Mouse (Mus musculus) kidney, postnatal 0 days (tissue): ENCODE results near the gene Cdk5rap2. TPM values are rescaled to one million over a fixed set of nuclear protein-coding genes. Genes with fewer than 3 reads are reported as not detected.

ENCODE experiments used
- ATAC-seq: fragments of 200-750 bp; cut with Nextera tagmentation; replicated peaks from 2 replicates; pipeline ENCODE4 v1.8.0; 2017; ENCODE audit warnings: low read depth, moderate number of reproducible peaks, moderate TSS enrichment, moderate library complexity; ENCODE audit not compliant: low FRiP score
- DNase-seq: peaks from one replicate; pipeline ENCODE4 v3.0.0-alpha.2; 2016; ENCODE audit warnings: low spot score
- H3K27ac ChIP-seq: fragments of 300-500 bp; sonication (generic); 2 replicates; pipeline ENCODE4 v1.5.1; 2014; ENCODE audit warnings: mild to moderate bottlenecking
- H3K27me3 ChIP-seq: fragments of 300-500 bp; sonication (generic); 2 replicates; pipeline ENCODE4 v1.6.1; 2014; ENCODE audit warnings: low read length, mixed read lengths; ENCODE audit not compliant: insufficient read depth
- H3K36me3 ChIP-seq: fragments of 300-500 bp; sonication (generic); 2 replicates; pipeline ENCODE4 v1.6.1; 2014; ENCODE audit warnings: low read length, mixed read lengths; ENCODE audit not compliant: insufficient read depth
- H3K4me1 ChIP-seq: fragments of 300-500 bp; sonication (generic); replicated peaks from 2 replicates; pipeline ENCODE4 v1.6.1; 2014; ENCODE audit warnings: antibody characterized with exemption, low read length, mixed read lengths; ENCODE audit not compliant: insufficient read depth
- H3K4me2 ChIP-seq: fragments of 300-500 bp; sonication (generic); 2 replicates; pipeline ENCODE4 v1.6.1; 2014; ENCODE audit warnings: mild to moderate bottlenecking, low read length, moderate library complexity, mixed read lengths
- H3K4me3 ChIP-seq: fragments of 300-500 bp; sonication (generic); replicated peaks from 2 replicates; pipeline ENCODE4 v1.5.1; 2014; ENCODE audit warnings: low read depth, low read length
- H3K9ac ChIP-seq: fragments of 300-500 bp; sonication (generic); 2 replicates; pipeline ENCODE4 v1.6.1; 2014; ENCODE audit warnings: low read depth, low read length
- H3K9me3 ChIP-seq: fragments of 300-500 bp; sonication (generic); replicated peaks from 2 replicates; pipeline ENCODE4 v1.6.1; 2016; ENCODE audit warnings: low read length, inconsistent platforms, mixed read lengths
- CTCF ChIP-seq: IDR thresholded peaks from 2 replicates; pipeline ENCODE4 v1.5.1; 2016; ENCODE audit warnings: antibody characterized with exemption, low read depth, mild to moderate bottlenecking, moderate library complexity
- WGBS: fragments of 180-500 bp; shearing (Covaris S2); extraction: QIAGEN DNeasy Blood & Tissue Kit; methylation state at CpG from one replicate; pipeline ENCODE4 v1.1.7; 2014; 5-methylcytosine and 5-hydroxymethylcytosine counted together
- polyA plus RNA-seq: library from polyadenylated mRNA; unstranded; fragments of >200 nt; fragmentation: Nextera tagmentation; extraction: Ambion mirVana; gene quantifications from 2 replicates; pipeline ENCODE4 v1.2.1, GENCODE M21; 2015

The Cdk5rap2 gene
- polyA plus RNA-seq, 1 experiment from 2014 or later = 8.9 TPM

DNA sequence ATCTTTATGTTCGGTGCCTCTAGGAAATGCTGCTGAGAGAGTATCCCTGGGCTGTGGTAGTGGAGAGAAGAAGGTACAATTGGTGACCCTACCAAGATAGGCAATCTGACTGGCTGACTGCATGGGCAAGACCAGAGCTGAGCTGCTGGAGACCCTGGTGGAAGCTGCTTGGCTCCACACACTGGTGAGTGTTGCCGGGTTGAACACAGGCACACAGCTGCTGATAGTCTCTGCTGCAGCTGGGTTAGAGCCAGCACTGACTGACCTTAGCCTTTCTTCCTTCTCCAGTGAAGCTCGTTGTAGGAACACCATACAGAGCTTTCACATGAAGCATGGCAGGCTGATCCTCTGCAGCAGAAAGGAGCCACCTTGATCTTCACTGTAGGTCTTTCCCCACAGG lies 182.6 kb downstream of the Cdk5rap2 start:
- ATAC-seq (no peak), DNase-seq (no peak)
- no peak overlapping the region for H3K4me3 ChIP-seq
- H3K4me1 ChIP-seq = no peaks in the 10 kb centered on the region
- H3K9me3 ChIP-seq = no peaks in the 10 kb centered on the region
- no peak overlapping the region for H3K9ac ChIP-seq
- H3K27ac ChIP-seq = no peak overlapping the region
- no peaks in the 10 kb centered on the region for H3K27me3 ChIP-seq
- 74% methylated on average over 3 of the region's 3 CpGs for whole genome bisulfite sequencing
- H3K36me3 ChIP-seq = peaks cover 19% of the 10 kb centered on the region; the same call in 1 of the 2 replicates
- no peak for TF ChIP-seq CTCF
- no peak overlapping the region for H3K4me2 ChIP-seq

DNA sequence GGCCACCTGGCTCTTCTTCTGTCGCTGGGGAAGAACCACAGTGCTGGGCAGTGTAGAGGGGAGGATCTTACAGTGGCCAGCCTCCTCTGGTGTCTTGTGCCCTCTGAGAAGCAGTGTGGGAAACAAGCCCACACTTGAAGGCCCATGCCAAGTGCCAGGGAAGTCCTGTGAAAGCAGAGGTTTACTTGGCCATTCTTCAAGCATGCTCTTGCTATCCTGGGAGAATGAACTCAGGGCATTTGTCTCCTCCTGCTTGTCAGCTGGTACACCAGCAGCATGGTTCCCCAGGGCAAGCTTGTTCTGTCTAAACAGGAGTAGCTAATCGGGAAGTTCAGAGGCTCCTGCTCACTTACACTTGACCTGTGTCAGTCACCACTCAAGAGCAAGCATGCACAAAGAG lies 185.7 kb downstream of the Cdk5rap2 start:
- DNase-seq = no peak
- WGBS = 82% methylated on average over 2 of the region's 2 CpGs
- no peaks in the 10 kb centered on the region for H3K27me3 ChIP-seq
- no peaks in the 10 kb centered on the region for H3K4me1 ChIP-seq
- no peak overlapping the region for H3K27ac ChIP-seq
- no peak for TF ChIP-seq CTCF
- H3K9me3 ChIP-seq = no peaks in the 10 kb centered on the region
- no peak overlapping the region for H3K4me3 ChIP-seq
- no peak overlapping the region for H3K9ac ChIP-seq
- peaks cover 19% of the 10 kb centered on the region; the same call in 1 of the 2 replicates for H3K36me3 ChIP-seq
- ATAC-seq = no peak
- no peak overlapping the region for H3K4me2 ChIP-seq

GRCm38 (mm10) chr4:70221878-70222277 lies 188.4 kb downstream of the Cdk5rap2 start:
- no peaks in the 10 kb centered on the region for H3K27me3 ChIP-seq
- DNase-seq (peak; percentile 18), ATAC-seq (no peak; the same call in 1 of the 2 replicates)
- H3K4me2 ChIP-seq = no peak overlapping the region
- H3K36me3 ChIP-seq = 0 out of 2 replicates have a peak, but pooled peaks cover 10% of the 10 kb centered on the region
- no peaks in the 10 kb centered on the region for H3K4me1 ChIP-seq
- 27% methylated on average over 3 of the region's 3 CpGs for WGBS
- no peaks in the 10 kb centered on the region for H3K9me3 ChIP-seq
- no peak overlapping the region for H3K27ac ChIP-seq
- no peak overlapping the region for H3K9ac ChIP-seq
- H3K4me3 ChIP-seq = no peak overlapping the region
- TF ChIP-seq CTCF = no peak

GRCm38 (mm10) chr4:70221370-70221769 lies 188.9 kb downstream of the Cdk5rap2 start:
- WGBS = 72% methylated on average over 1 of the region's 1 CpGs
- no peak for TF ChIP-seq CTCF
- H3K9me3 ChIP-seq = no peaks in the 10 kb centered on the region
- DNase-seq (no peak), ATAC-seq (no peak; the same call in 1 of the 2 replicates)
- no peak overlapping the region for H3K27ac ChIP-seq
- no peak overlapping the region for H3K4me3 ChIP-seq
- H3K27me3 ChIP-seq = no peaks in the 10 kb centered on the region
- H3K4me2 ChIP-seq = no peak overlapping the region
- H3K9ac ChIP-seq = no peak overlapping the region
- H3K36me3 ChIP-seq = 0 out of 2 replicates have a peak, but pooled peaks cover 10% of the 10 kb centered on the region
- no peaks in the 10 kb centered on the region for H3K4me1 ChIP-seq

DNA sequence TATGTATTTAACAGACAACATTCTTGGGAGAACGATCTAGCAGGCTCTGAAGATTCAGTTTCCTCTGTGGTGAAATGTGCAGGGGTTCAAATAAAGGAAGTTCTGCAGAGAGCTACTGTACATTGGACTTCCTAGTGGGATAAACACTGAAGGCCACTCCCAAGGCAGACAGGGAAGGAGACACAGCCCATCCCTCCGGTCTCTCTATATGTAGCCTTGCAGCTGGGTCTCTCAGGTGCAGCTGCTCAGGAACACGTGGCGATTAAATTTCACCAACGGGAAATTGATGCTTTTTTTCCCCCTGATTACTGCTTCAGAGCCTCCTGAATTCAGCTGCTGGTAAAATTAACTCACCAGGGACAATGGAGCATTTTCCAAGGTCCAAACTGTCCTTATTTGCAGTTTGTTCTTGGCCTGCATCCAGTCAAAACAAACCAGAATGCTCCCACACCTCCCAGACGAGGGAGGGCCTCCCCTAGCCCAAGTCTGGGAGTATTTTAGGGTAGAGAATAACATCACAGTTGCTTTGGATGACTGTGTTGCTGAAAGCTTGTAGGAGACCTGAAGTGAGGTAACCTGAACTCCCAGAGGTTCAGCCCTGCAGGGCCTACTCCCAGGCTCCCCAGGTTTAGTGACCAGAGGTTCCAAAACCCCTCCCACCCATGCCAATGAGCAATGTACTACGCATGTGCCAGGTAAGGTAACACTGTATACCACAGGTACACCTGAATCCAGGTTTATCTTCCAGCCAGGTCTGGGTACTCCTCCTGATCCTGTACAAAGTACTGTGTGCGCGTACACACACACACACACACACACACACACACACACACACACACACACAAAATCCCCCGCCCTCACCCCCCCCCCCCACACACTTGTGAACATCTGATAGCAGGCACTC lies 189.7 kb downstream of the Cdk5rap2 start:
- no peak overlapping the region for H3K4me2 ChIP-seq
- H3K27ac ChIP-seq = 0 out of 2 replicates have a peak overlapping the region, but pooled peaks have one; percentile 19
- peak; percentile 78 for DNase-seq
- WGBS = 41% methylated on average over 10 of the region's 10 CpGs
- no peaks in the 10 kb centered on the region for H3K9me3 ChIP-seq
- no peak overlapping the region for H3K9ac ChIP-seq
- no peak overlapping the region for H3K4me3 ChIP-seq
- TF ChIP-seq CTCF = no peak
- 0 out of 2 replicates have a peak, but pooled peaks cover 10% of the 10 kb centered on the region for H3K36me3 ChIP-seq
- peak; percentile 57 for ATAC-seq
- no peaks in the 10 kb centered on the region for H3K27me3 ChIP-seq
- H3K4me1 ChIP-seq = no peaks in the 10 kb centered on the region

DNA sequence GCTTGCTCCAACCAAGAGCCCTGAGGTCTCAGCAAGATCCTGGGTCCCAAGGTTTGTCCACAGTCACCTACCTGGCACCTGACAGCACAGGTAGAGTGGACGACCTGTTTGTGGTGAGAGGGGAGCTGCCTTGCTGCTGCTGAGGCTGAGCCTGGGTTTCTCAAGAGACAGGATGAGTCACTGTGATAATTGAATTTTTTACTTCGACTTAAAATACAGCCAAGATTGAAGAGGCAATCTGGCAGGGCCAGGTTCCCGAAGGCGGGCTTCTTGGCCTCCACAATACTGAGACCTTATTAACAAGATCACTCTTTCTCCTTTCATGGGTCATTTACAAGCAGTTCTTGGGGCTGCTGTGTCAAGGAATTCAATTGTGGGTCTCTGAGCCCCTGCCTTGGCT lies 190.5 kb downstream of the Cdk5rap2 start:
- DNase-seq = no peak
- H3K27ac ChIP-seq = no peak overlapping the region
- TF ChIP-seq CTCF = no peak
- 61% methylated on average over 4 of the region's 4 CpGs for WGBS
- no peak for ATAC-seq
- no peak overlapping the region for H3K9ac ChIP-seq
- no peak overlapping the region for H3K4me3 ChIP-seq
- H3K36me3 ChIP-seq = 0 out of 2 replicates have a peak, but pooled peaks cover 10% of the 10 kb centered on the region
- H3K27me3 ChIP-seq = no peaks in the 10 kb centered on the region
- H3K4me2 ChIP-seq = no peak overlapping the region
- H3K9me3 ChIP-seq = no peaks in the 10 kb centered on the region
- no peaks in the 10 kb centered on the region for H3K4me1 ChIP-seq
